Mouse (Mus musculus): Measurements from ENCODE around the gene Hapln4.
A peak's percentile ranks its signal among the peaks of the same experiment; 100 is the strongest.

DNA sequence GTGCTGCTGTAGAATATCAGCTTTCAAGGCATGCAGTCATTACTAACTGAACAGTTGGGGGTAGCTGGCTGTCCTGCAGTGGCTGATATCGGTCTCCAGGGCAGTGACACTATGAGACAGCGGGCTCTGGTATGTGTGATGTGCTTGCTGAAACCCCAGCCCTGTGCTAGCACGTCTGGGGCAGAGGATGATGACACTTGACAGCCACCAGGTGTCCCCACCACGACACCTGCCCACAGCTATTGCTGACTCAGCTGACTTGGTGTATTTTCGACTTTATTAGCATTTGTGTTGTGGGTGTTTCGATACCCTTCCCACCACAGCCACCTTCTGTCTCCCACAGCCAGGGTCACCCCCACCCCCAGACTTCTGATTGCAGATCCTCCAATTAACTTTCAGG is 21.2 kb downstream of the Hapln4 start:
- TF ChIP-seq CTCF (IDR thresholded peaks at IDR 0.05; ENCODE audit: extremely low read depth, insufficient read length, insufficient replicate concordance, low read depth, low read length) (peak; percentile 65; the same call in 1 of the 2 replicates), POLR2A (IDR thresholded peaks at IDR 0.05; ENCODE audit: low read depth, low read length) (no peak)

Measured in small intestine, adult 2 months (tissue).